Mouse (Mus musculus): Measurements from ENCODE around the gene Tmem231.

The Tmem231 gene

GRCm38 (mm10) chr8:111898586-111898985 is 35.1 kb downstream of the Tmem231 start:
- no peak for DNase-seq

- peak; percentile 8 to 12 for DNase-seq
Observed at GRCm38 (mm10) chr8:111894955-111895354, 38.7 kb downstream of the Tmem231 start.

- no peak for DNase-seq
Observed at GRCm38 (mm10) chr8:111892615-111893014, 41.1 kb downstream of the Tmem231 start.

GRCm38 (mm10) chr8:111891983-111892382 is 41.7 kb downstream of the Tmem231 start:
- DNase-seq: no peak

GRCm38 (mm10) chr8:111890911-111891303 is 42.8 kb downstream of the Tmem231 start:
- DNase-seq: no peak

- DNase-seq: no peak
Observed at GRCm38 (mm10) chr8:111889931-111890910, 43.5 kb downstream of the Tmem231 start.

GRCm38 (mm10) chr8:111888091-111888650 is 45.5 kb downstream of the Tmem231 start:
- no peak for DNase-seq

- no peak for DNase-seq
Observed at GRCm38 (mm10) chr8:111887479-111887878, 46.2 kb downstream of the Tmem231 start.

GRCm38 (mm10) chr8:111883615-111884014 is 50.1 kb downstream of the Tmem231 start:
- DNase-seq: no peak

GRCm38 (mm10) chr8:111881591-111881990 is 52.1 kb downstream of the Tmem231 start:
- DNase-seq: peak; percentile 62

GRCm38 (mm10) chr8:111877711-111878110 is 56.0 kb downstream of the Tmem231 start:
- DNase-seq: peak; percentile 23 to 27

- DNase-seq: peak; percentile 98
Observed at GRCm38 (mm10) chr8:111876355-111876948, 57.2 kb downstream of the Tmem231 start, which contains the start of gene Tmem170. TSS of gene Tmem170 (minus strand) at chr8:111876750.

GRCm38 (mm10) chr8:111875758-111876157 is 57.9 kb downstream of the Tmem231 start:
- no peak for DNase-seq

- no peak for DNase-seq
Observed at GRCm38 (mm10) chr8:111871278-111871677, 62.4 kb downstream of the Tmem231 start.

GRCm38 (mm10) chr8:111870379-111870778 is 63.3 kb downstream of the Tmem231 start:
- no peak for DNase-seq

GRCm38 (mm10) chr8:111868664-111869063 is 65.0 kb downstream of the Tmem231 start:
- no peak for DNase-seq

GRCm38 (mm10) chr8:111865857-111866256 is 67.8 kb downstream of the Tmem231 start:
- DNase-seq: no peak

GRCm38 (mm10) chr8:111865130-111865852 is 68.4 kb downstream of the Tmem231 start:
- DNase-seq: no peak

- DNase-seq: no peak
Observed at GRCm38 (mm10) chr8:111864648-111865047, 69.0 kb downstream of the Tmem231 start.

- no peak for DNase-seq
Observed at GRCm38 (mm10) chr8:111863280-111863679, 70.4 kb downstream of the Tmem231 start.

Data from B cell, adult 2 months (primary cell).